In genomic region chr8:87690100-87691095, GRCm38 (mm10) we compare ENCODE assay signal across 8 mouse cellular contexts.
DNase-seq lines count a peak whose midpoint lies in the region; ATAC-seq and TF ChIP-seq lines count a peak whose summit lies in the region.

No protein-coding gene starts in this region.

- no peak for DNase-seq in heart, postnatal 10 days
- DNase-seq in ES-E14 (ENCODE audit: low read depth, low spot score) = no peak
- peak; percentile 49 for DNase-seq in embryonic facial prominence, embryonic 10.5 days (ENCODE audit: low spot score)
- peak; percentile 76 for DNase-seq in hindbrain, postnatal 0 days (ENCODE audit: low spot score)

- no peak for ATAC-seq in heart, embryonic 15.5 days (replicated peaks; ENCODE audit: insufficient number of reproducible peaks, insufficient read depth, low FRiP score, low read depth)
- 0 out of 2 replicates have a peak, but pooled peaks have one; percentile 1 for ATAC-seq in hindbrain, postnatal 0 days
- ATAC-seq in neural tube, embryonic 12.5 days (ENCODE audit: low FRiP score, low read depth) = peak; percentile 45
- ATAC-seq in megakaryocyte progenitor cell, adult 5-6 weeks (replicated peaks; ENCODE audit: poor library complexity) = no peak
- ATAC-seq in cerebellum, adult (ENCODE audit: insufficient number of reproducible peaks, low FRiP score, low TSS enrichment) = no peak

- peak overlapping the region; percentile 52 for H3K4me2 ChIP-seq in heart, embryonic 15.5 days
- H3K4me2 ChIP-seq in hindbrain, postnatal 0 days (ENCODE audit: low read depth, low read length) = peak overlapping the region; percentile 41
- peak overlapping the region; percentile 46 for H3K4me2 ChIP-seq in neural tube, embryonic 12.5 days (replicated peaks)

- in situ Hi-C loops in ES-E14 (cut with MboI; ENCODE audit: low sequenced_read_pairs in 2 of 2, unreplicated experiment in 2 of 2) = no loop called here

- H3K4me1 ChIP-seq in heart, embryonic 15.5 days (replicated peaks) = peaks cover 28% of the 10 kb centered on the region
- peaks cover 16 to 49% of the 10 kb centered on the region in 2 experiments for H3K4me1 ChIP-seq in ES-E14 (ENCODE audit: control insufficient read depth in 2 of 2, insufficient read depth in 2 of 2, low read length in 2 of 2, poor library complexity in 1 of 2)
- H3K4me1 ChIP-seq in embryonic facial prominence, embryonic 10.5 days = peaks cover 95% of the 10 kb centered on the region
- peaks cover 65% of the 10 kb centered on the region for H3K4me1 ChIP-seq in hindbrain, postnatal 0 days (ENCODE audit: insufficient read depth, low read length)
- peaks cover 87% of the 10 kb centered on the region for H3K4me1 ChIP-seq in neural tube, embryonic 12.5 days

- no peak overlapping the region for H3K27ac ChIP-seq in heart, embryonic 15.5 days
- H3K27ac ChIP-seq in ES-E14 (ENCODE audit: insufficient read depth, low read depth, low read length, poor library complexity, severe bottlenecking) = no peak overlapping the region
- H3K27ac ChIP-seq in embryonic facial prominence, embryonic 10.5 days (replicated peaks) = peak overlapping the region; percentile 77
- peak overlapping the region; percentile 85 for H3K27ac ChIP-seq in hindbrain, postnatal 0 days
- H3K27ac ChIP-seq in neural tube, embryonic 12.5 days = peak overlapping the region; percentile 85

- intact Hi-C loops in heart, postnatal 10 days (cut with DNase I) = no loop called here

- H3K4me3 ChIP-seq in heart, embryonic 15.5 days = peak overlapping the region; percentile 14; the same call in 1 of the 2 replicates
- H3K4me3 ChIP-seq in ES-E14 (ENCODE audit: insufficient read depth in 1 of 2, low read depth in 1 of 2, low read length in 2 of 2, poor library complexity in 1 of 2, severe bottlenecking in 1 of 2) = peak overlapping the region; percentile 20 to 49; a peak in 3 of 4 replicates
- peak overlapping the region; percentile 8; the same call in 1 of the 2 replicates for H3K4me3 ChIP-seq in embryonic facial prominence, embryonic 10.5 days
- H3K4me3 ChIP-seq in hindbrain, postnatal 0 days (ENCODE audit: low read length) = no peak overlapping the region
- H3K4me3 ChIP-seq in neural tube, embryonic 12.5 days = no peak overlapping the region

- H3K27me3 ChIP-seq in heart, embryonic 15.5 days = peaks cover 6% of the 10 kb centered on the region; the same call in 1 of the 2 replicates
- H3K27me3 ChIP-seq in embryonic facial prominence, embryonic 10.5 days (replicated peaks; ENCODE audit: low read depth, poor library complexity, severe bottlenecking) = no peaks in the 10 kb centered on the region
- no peaks in the 10 kb centered on the region for H3K27me3 ChIP-seq in hindbrain, postnatal 0 days (ENCODE audit: insufficient read depth, low read length)
- H3K27me3 ChIP-seq in neural tube, embryonic 12.5 days (replicated peaks) = no peaks in the 10 kb centered on the region

- no peak overlapping the region for H3K9ac ChIP-seq in heart, embryonic 15.5 days
- peak overlapping the region; percentile 21; the same call in 1 of the 2 replicates for H3K9ac ChIP-seq in ES-E14 (ENCODE audit: insufficient read depth, low read depth, low read length, poor library complexity, severe bottlenecking)
- peak overlapping the region; percentile 37; the same call in 1 of the 2 replicates for H3K9ac ChIP-seq in hindbrain, postnatal 0 days (replicated peaks; ENCODE audit: low read length)
- peak overlapping the region; percentile 48; the same call in 1 of the 2 replicates for H3K9ac ChIP-seq in neural tube, embryonic 12.5 days

- no peaks in the 10 kb centered on the region for H3K36me3 ChIP-seq in heart, embryonic 15.5 days
- no peaks in the 10 kb centered on the region; the same call in 1 of the 2 replicates for H3K36me3 ChIP-seq in ES-E14 (ENCODE audit: control insufficient read depth, insufficient read depth, low read length, poor library complexity, severe bottlenecking)
- peaks cover 29% of the 10 kb centered on the region for H3K36me3 ChIP-seq in embryonic facial prominence, embryonic 10.5 days (replicated peaks)
- no peaks in the 10 kb centered on the region for H3K36me3 ChIP-seq in hindbrain, postnatal 0 days (ENCODE audit: insufficient read depth, low read length)
- H3K36me3 ChIP-seq in neural tube, embryonic 12.5 days = peaks cover 5% of the 10 kb centered on the region; the same call in 1 of the 2 replicates

- 22% methylated on average over 28 of the region's 28 CpGs for WGBS in heart, embryonic 15.5 days
- WGBS in embryonic facial prominence, embryonic 10.5 days = 37% methylated on average over 28 of the region's 28 CpGs
- 14% methylated on average over 28 of the region's 28 CpGs for WGBS in hindbrain, postnatal 0 days
- 15% methylated on average over 28 of the region's 28 CpGs for WGBS in neural tube, embryonic 12.5 days

- no peaks in the 10 kb centered on the region for H3K9me3 ChIP-seq in heart, embryonic 15.5 days (replicated peaks)
- H3K9me3 ChIP-seq in ES-E14 (ENCODE audit: control insufficient read depth, insufficient read depth, low read depth, low read length) = no peaks in the 10 kb centered on the region
- no peaks in the 10 kb centered on the region for H3K9me3 ChIP-seq in embryonic facial prominence, embryonic 10.5 days
- no peaks in the 10 kb centered on the region for H3K9me3 ChIP-seq in hindbrain, postnatal 0 days (ENCODE audit: low read length)
- H3K9me3 ChIP-seq in neural tube, embryonic 12.5 days = no peaks in the 10 kb centered on the region

- TF ChIP-seq CTCF in hindbrain, postnatal 0 days (IDR thresholded peaks at IDR 0.05; ENCODE audit: low read depth) = no peak

TF ChIP-seq in ES-E14, 5 proteins besides CTCF, POLR2A, EP300 and RAD21:
- no peak for TF ChIP-seq MAFK (IDR thresholded peaks at IDR 0.05; ENCODE audit: insufficient read depth, low read depth, low read length)

Comparison
In these comparisons a context has a peak if more than half of its experiments do, and no peak if none do; other contexts are left out.
1. ATAC-seq: peak in hindbrain, postnatal 0 days (single experiment) and neural tube, embryonic 12.5 days (single experiment); none in heart, embryonic 15.5 days (single experiment), megakaryocyte progenitor cell, adult 5-6 weeks (single experiment) and cerebellum, adult (single experiment).
2. H3K27ac ChIP-seq: peak in embryonic facial prominence, embryonic 10.5 days (single experiment), hindbrain, postnatal 0 days (single experiment) and neural tube, embryonic 12.5 days (single experiment); none in heart, embryonic 15.5 days (single experiment) and ES-E14 (single experiment).
3. H3K4me3 ChIP-seq: peak in heart, embryonic 15.5 days (single experiment), ES-E14 (2 of 2) and embryonic facial prominence, embryonic 10.5 days (single experiment); none in hindbrain, postnatal 0 days (single experiment) and neural tube, embryonic 12.5 days (single experiment).
4. DNase-seq: peak in embryonic facial prominence, embryonic 10.5 days (single experiment) and hindbrain, postnatal 0 days (single experiment); none in heart, postnatal 10 days (0 of 2) and ES-E14 (single experiment).
5. Peak in every context shown above with its lines, with median percentiles within 50 percentile points of each other: H3K4me2 ChIP-seq.